Mouse (Mus musculus): ENCODE results near the gene Wfdc3.
A peak's percentile ranks its signal among the peaks of the same experiment; 100 is the strongest.

Gene Wfdc3

DNA sequence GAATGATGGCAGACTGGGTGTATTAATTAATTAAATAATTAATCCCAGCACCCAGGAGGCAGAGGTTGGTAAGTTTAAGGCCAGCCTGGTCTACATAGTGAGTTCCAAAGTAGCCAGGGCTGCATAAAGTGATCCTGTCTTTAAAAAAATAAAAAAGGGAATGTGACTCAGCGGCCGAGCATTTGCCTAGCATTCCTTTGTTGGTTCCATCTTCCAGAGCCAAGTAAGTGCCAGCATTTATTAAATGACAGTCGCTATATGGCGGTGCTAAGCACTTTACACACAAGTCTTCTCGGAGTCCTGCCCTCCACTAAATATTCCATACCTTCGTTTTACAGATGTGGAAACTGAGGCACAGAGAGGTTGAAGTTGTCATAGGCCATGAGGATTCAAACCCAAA, 30.4 kb upstream of the Wfdc3 start:
- DNase-seq (ENCODE audit: low spot score in 2 of 2), result no peak

DNA sequence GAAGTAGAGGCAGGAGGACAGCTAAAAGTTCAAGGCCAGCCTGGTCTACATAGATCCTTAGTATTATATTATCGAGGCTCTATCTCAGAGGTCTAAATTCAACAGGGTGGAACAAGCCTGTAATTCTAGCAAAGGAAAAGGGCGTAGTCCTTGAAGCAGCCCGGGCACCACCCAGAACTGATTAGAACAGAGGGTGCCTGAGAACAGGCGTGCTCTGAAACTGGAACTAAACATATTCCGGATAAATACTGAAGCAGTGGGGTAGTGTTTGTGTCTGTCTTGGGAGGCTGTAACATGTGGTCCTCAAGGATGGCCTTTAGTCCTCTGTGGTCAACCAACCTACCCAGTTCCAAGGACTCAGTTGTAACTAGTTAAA, 28.2 kb upstream of the Wfdc3 start:
- DNase-seq (ENCODE audit: low spot score in 2 of 2), result no peak

DNA sequence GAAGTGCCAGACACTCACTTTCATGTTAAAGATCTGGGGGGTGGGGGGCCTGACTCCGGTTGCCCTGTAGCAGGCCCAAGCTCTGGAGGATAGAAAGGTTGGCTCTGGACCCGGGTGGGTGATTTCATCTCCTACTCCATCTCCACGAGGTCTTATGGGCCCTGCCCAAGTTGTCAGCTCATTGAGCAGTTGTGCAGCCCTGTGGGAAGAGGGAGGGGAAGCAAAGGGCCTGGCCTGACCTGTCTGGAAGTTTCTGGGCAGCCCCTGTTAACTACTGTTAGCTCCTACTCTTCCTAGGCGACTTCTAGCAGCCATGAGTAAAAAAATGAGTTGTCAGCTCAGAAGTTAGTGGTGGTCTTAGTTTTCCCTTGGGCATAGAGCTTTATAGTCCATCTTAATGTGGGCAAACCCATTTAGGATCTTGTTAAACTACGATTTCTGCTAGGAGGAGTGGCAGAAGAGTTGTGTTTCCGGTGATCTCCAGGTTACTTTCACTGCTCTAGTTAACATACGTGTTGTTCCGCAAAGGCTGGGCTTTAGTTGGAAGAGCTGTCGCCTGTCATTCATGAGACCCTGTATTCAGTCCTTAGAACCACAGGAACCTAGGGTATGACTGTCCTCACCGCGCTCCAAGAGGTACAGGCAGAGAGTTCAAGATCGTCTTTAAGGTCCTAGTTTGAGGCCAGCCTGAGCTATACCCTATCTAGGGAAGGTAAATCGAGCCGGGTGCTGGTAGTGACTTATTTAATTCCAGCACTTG, 27.7 kb upstream of the Wfdc3 start:
- no peak for DNase-seq (ENCODE audit: low spot score in 2 of 2)

DNA sequence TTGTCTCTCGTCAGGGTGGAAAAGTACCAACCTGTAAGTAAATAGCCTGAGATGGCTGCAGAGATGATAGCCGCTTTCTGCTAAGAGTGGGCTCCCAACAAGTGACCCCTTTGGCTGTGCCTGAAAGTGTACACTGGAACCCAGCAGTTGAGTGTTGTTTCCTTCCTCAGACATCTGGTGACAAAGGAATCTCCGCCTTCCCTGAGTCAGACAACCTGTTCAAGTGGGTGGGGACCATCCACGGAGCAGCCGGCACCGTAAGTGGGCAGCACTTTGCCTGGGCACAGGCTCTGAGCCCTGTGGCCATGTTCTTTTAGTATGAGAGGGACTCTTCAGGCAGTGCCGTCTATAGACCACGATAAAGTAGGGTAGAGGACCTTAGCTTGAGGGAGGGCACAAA, 25.4 kb upstream of the Wfdc3 start:
- no peak for DNase-seq (ENCODE audit: low spot score in 2 of 2)

DNA sequence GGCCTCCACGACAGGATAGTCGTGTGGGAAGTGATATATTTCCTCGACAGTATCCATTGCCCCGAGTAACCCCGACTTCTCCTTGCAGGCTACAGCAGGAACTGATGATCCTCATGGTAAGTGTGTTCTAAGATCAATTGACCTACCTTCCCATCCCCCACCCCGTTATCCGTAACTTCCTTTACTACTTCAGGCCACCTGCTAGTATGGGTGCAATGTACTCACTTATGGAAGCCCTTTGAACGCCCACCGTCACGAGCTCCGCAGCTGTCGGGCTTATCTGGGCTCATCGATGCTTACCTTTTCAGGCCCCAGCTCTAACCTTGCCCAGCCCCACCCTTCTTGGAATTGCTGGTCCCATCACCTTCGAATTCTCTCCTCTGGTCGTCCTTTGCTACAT, 24.5 kb upstream of the Wfdc3 start:
- DNase-seq (ENCODE audit: low spot score in 2 of 2), result no peak

DNA sequence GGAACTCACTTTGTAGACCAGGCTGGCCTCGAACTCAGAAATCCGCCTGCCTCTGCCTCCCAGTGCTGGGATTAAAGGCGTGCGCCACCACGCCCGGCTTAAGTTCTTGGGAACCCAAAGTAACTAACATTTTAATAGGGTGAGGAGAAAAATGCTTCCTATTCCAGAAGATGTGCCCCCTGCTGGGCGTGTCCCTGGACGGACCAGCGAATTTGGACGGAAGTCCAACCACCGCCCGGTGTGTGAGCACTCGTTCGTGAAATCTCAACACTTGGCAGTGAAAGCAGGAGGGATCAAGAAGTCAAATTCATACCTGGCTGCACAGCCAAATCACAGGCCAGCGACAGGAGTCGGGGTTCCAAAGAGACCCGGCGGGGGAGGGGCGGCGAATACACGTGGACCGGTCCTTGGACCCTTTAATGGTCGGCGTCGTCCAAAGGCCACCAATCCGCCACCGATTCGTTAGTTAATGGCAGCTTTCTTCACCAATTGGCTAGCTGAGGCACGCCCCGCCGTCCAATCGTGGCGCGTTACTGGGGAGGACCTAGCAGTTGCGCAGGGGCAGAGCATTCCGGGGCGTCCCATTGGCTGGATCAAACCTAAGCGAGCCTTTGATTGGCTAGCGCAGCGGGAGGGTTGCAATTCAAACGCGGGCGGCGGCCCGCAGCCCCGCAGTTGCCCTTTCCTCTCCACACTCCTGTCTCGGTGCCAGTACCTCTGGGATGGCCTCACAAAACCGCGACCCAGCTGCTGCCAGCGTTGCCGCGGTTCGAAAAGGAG, 23.7 kb upstream of the Wfdc3 start, which contains the start of gene Ube2c:
Gene Ube2c, plus strand, starts transcription at position 641 of the 780 bp plus-strand sequence.
- peak; percentile 97 to 98 for DNase-seq (ENCODE audit: low spot score in 2 of 2)

DNA sequence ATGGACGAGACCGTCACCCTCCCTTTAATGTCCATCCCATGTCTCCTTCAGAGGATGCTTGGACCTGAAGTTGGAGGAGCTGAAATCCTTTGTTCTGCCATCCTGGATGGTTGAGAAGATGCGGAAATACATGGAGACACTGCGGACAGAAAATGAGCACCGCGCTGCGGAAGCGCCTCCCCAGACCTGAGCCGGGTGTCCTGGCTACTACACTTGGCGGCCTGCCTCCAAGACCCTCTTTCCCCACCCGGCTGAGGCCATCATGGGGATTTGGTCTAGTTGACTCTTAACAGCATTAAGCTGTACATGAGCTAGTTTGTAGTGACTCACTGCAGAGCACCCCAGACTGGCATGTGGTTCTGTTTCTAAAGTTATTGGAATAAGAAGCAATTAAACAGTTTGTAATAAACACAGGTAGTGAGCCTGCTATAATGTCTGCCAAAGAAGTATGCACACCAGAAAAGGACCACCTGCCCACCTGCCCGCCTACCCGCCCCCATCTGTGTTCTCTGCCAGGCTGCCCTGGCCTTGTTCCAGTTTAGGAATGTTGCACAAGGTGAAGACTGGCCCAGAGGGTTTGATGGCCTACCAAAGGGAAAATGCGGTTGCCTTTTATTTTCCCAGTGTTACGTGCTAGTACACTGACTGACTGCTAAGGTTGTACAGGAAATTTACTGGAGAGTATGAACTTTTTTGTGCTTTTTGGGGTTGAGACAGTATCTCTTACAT, 22.2 kb upstream of the Wfdc3 start:
- DNase-seq (ENCODE audit: low spot score in 2 of 2), result no peak

DNA sequence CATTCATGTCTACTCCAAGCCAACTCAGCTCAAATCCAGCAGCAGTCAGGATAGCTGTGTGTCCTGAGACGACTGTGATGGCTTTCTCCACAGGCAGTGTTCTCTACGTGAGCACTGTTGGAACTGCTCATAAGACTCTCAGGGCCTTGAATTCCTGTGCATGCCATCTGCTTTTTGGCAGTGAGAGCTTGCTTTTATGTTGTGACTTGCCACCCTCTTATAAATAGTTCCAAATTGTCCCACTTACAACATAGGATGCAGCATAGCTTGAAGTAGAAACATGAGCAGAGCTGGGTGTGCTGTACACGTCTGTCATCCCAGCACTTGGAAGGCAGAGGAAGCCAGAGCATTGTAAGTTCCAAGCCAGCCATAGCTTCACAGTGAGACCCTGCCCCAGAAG, 20.1 kb upstream of the Wfdc3 start:
- DNase-seq (ENCODE audit: low spot score in 2 of 2), result no peak

DNA sequence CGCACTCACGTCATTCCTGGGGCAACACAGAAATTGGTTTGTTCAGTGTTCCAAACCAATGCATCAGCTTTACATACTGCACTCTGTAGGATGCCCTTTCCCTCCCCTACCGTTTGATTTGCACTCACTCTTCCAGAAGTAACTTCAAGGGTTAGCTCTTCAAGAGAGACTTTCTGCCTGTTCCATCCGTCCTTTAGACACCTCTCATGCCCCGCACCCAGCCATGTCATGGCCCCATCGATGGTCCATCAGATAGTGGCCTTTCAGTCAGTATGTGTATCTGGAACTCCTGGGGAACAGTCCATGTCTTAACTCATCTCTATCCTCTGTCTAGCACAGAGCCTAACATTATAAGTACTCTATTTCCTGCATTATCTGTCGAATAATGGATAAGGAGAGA, 16.9 kb upstream of the Wfdc3 start:
- DNase-seq (ENCODE audit: low spot score in 2 of 2), result no peak

DNA sequence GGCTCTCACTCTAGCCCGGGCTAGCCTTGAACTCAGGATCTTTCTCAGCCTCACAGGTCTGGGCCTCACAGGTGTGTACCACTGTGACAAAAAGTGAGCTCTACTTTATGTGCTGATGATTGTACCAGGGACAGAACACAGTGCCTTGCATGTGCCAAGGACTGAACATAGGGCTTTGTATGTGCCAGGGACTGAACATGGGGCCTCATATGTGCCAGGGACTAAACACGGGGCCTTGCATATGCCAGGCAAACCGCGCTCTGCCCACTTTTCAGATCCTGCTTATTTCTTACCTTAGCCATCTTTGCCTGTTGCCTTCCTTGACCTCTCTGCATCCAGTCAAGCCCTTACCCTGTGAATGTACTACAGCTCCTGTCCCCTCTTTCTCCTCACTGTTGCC, 16.2 kb upstream of the Wfdc3 start:
- no peak for DNase-seq (ENCODE audit: low spot score in 2 of 2)

DNA sequence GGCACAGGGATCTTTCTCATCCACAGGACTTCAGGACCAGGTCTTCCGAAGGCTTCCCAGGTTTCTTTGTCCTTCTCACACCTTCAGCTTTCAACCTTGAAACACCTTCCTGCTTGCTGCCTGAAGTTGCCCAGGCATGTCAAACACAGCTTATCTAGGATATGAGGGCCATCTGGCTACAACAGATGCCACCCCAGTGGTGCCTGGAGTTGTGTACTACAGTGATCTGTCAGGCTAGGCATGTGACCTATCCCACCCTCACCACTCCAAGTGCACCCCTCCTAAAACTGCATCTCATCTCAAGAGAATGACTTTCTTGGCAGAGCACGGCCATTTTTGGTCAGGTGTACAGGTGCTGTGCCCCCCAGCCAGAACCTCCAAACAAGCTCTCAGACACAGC, 15.8 kb upstream of the Wfdc3 start:
- no peak for DNase-seq (ENCODE audit: low spot score in 2 of 2)

DNA sequence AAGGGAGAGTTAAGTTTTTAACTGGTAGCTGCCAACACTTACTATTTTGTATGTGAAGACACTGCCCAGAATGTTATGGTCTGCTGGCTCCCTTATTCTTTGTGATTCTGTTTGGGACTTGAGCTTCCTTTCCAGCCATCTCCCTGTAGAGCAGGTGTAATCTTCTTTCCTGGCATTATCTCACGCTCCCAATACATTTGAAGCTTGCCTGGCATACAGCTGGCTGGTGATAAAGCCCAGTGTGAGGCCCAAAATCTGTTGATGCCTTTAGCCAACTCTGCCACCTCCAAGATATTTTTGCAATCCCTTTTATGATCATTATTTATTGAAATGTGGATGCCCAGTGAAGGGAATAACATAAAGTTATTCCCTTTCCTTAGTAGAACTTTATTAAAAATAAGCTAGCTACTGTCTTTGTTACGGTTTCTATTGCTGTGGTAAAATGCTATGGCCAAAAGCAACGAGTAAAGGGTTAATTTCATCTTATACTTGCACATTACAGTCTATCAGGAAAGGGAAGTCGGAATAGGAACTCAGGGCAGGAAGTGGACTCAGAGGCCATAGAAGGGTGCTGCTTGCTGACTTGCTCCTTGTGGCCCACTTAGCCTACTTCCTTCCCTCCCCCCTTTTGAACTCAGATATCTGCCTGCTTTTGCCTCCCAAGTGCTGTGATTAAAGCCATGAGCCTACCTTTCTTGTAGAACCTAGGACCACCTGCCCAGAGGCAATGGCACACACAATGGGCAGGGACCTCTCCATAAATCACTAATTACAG, 14.5 kb upstream of the Wfdc3 start:
- DNase-seq (ENCODE audit: low spot score in 2 of 2), result no peak

DNA sequence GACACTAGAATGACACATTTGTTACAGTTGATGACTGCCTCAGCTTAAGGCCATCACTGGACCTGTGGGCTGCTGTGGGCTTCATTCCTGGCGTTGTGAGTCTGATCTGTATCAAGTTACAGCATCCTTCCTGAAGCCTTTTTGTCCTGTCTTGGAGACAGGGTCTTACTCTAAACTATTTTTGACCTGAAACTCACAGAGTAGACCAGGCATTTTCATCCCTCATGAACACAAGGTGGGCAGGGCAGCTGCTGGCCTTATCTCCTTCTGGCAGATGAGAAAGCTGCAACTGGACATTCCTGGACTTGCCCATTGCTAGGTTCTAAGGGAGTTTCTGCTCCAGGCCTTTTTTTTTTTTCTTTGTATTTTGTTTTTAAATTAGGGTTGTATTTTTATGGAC, 13.0 kb upstream of the Wfdc3 start:
- DNase-seq (ENCODE audit: low spot score in 2 of 2), result no peak

DNA sequence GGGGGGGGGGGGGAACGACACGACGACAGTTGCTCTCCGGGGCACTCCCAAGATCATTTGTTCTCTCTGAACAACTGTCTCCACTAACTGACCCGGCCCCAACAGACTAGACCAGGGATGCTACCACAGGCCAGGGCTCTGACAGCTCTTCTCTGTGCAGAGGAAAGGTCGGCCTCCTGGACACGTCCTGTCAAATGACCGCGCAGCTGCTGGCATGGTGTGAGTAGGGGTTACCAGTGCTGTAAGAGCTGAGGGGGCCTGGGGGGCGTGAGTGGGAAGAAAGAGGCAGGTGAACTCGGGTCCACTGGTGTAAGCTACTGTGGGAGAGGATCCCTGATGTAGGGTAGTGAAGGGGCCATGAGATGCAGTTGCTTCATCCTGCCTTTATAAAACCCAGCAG, 12.1 kb upstream of the Wfdc3 start:
- no peak for DNase-seq (ENCODE audit: low spot score in 2 of 2)

DNA sequence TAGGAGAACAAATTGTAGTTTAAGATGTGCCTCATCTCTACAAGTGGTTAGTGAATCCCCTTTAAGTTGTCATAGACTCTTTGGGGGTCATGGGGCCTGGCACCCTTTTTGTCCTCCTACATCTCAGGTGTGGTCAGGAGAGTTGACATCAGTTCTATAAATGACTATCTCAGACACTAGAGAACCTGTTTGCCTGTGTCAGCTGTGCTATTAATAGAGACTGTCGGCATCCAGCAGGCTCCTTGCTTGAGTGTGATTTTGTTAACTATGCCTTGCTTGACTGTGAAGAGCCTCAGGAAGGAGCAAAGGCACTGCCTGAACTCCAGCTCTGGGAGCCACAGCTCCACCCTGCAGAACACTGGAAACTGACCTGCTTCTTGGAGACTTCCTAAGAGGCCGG, 9.1 kb upstream of the Wfdc3 start:
- no peak for DNase-seq (ENCODE audit: low spot score in 2 of 2)

DNA sequence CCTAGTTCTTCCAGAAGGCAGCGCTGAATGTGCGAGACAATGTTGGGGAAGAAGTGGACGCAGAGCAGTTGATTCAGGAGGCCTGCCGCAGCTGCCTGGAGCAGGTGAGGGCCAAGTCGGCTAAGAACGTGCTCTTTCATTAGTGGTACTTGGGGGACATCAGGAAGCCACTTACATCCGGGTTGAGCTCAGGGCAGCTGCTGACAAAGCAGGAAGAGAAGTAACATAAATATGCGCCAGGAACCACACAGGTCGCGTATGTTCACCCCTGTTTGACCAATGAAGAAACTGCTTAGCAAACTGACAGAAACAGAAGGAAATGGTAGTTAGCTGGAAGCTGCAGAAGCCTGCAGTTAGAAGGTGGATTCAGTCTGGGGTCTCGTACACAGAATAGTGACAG, 8.4 kb upstream of the Wfdc3 start:
- DNase-seq (ENCODE audit: low spot score in 2 of 2), result no peak

DNA sequence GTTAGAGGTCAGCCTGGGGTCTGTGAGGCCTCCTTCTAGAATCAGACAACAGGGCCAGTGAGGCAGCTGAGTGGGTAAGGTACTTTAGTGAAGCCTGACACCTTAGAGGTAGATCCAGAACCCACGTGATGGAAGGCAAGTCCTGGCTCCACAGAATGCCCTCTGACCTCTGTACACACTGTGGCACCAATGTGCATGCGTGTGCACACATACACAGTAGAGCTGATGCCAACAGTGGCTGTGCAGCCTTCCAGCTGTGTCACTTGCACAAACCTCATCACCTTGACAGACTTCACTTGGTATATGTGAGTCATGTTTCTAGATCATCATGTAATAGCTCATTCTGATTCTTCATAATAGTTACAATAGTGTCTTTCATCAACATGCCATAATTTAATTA, 6.7 kb upstream of the Wfdc3 start:
- no peak for DNase-seq (ENCODE audit: low spot score in 2 of 2)

DNA sequence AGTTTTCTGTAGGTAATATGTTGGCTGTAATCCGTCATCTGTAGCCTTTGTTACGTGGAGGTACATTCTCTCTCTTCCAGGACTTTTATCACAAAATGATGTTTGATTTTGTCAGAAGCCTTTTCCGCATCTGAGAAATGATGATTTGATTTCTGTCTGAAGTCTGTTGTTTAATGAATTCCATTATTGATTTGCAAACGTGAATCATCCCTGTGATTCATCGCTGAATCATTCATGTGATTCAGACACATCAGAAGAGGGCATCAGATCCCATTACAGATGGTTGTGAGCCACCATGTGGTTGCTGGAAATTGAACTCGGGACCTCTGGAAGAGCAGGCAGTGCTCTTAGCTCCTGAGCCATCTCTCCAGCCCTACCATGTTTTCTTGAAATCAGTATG, 3.3 kb upstream of the Wfdc3 start:
- DNase-seq (ENCODE audit: low spot score in 2 of 2), result no peak

DNA sequence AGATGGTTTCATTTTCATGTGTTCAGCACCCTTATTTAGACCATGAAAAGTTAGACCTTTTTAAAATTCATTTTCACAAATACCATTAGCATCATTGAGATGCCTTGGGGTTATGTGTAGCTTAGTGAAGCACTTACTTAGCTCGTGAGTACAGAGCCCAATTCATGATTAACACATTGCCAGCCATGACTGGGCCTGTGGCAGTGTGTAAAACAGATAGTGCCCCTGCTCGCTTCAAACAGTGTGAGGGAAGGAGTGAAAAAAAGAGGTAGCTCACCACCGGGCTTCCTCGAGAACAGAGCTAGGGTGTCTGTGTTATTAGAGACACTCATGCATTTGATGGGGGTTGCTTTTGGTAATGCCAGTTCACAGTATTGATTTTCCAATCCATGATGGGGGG, 2.5 kb upstream of the Wfdc3 start:
- DNase-seq (ENCODE audit: low spot score in 2 of 2), result no peak

DNA sequence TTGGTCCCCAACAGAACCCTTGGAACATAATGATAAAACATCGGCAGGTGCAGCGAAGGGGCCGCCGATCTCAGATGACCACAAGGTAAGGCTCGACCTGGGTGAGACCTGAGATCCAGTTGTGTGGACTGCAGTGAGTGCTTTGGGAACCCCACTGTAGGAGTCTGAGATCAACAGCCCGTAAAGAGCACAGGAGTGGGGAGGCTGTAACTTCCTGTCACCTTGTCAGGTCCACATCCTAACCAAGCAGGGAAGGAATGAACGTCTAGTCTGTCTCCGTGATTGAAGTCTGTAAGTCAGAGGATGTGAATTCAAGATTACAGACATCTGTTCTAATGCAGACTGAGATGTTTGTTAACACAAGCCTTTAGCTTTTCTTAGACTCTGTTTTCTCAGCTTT, 962 bp upstream of the Wfdc3 start:
- DNase-seq (ENCODE audit: low spot score in 2 of 2), result no peak

DNA sequence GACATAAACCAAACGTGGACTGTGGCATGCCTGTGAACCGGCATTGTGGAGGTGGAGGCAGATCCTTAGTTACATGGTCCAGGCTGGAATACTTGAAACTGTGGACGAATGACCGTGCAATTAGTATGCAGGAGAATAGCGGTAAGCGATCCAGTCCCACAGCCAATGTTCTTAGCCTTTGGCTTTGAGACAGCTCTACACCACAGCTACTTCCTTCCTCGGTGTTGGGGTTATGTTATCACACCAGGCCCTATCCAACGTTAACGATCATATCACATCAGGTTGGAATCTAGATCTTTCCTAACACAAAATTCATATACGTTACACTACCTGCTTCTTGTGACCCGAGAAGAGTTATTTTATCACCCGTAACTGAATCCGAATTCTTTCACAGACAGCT, 744 bp downstream of the Wfdc3 start:
- no peak for DNase-seq (ENCODE audit: low spot score in 2 of 2)

DNA sequence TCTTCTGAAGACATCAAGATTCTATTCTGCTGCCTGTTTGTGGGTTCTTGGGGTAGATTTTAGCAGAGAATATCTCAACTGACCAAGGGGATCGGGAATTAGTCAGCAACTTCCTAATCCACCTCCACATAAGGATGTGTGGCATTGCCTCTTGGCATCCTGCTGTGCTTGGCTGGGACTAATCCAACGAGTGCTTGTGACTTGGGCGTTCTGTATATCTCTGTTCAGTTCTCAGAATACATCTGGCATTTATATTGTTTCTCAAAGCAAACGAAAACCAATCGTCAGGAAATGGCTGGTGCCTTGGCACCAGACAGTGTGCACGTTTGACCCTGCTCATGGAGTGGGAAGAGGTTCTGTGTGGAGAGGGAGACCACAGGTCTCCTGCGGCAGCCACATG, 5.9 kb downstream of the Wfdc3 start:
- DNase-seq (ENCODE audit: low spot score in 2 of 2), result no peak

Measured in urinary bladder, postnatal 36 days (tissue).